Mouse (Mus musculus) ES-E14 (cell line): ENCODE data around the gene Gnb5. TPM values are rescaled to one million over a fixed set of nuclear protein-coding genes. Genes with fewer than 3 reads are reported as not detected.

ENCODE experiments used
- DNase-seq: peaks from one replicate; pipeline ENCODE4 v3.0.0-alpha.2; 2013; ENCODE audit warnings: low read depth, low spot score
- H3K27ac ChIP-seq: 2 replicates; pipeline ENCODE4 v1.5.1; 2012; ENCODE audit warnings: low read depth, mild to moderate bottlenecking, low read length, moderate library complexity, mixed read lengths; ENCODE audit not compliant: poor library complexity, insufficient read depth, severe bottlenecking
- H3K36me3 ChIP-seq: 2 replicates; pipeline ENCODE4 v1.6.1; 2012; ENCODE audit warnings: mild to moderate bottlenecking, low read length, moderate library complexity, mixed read lengths; ENCODE audit not compliant: control insufficient read depth, poor library complexity, insufficient read depth, severe bottlenecking
- H3K4me1 ChIP-seq, 2 experiments: fragments of 150-350 bp in 1 of 2; sonication (generic) in 1 of 2; 2 replicates each; pipeline ENCODE4 v1.6.1; 2012; ENCODE audit warnings: low read length in 2 of 2, mild to moderate bottlenecking in 1 of 2, mixed read lengths in 1 of 2; ENCODE audit not compliant: control insufficient read depth in 2 of 2, insufficient read depth in 2 of 2, poor library complexity in 1 of 2
- H3K4me3 ChIP-seq, 2 experiments: fragments of 150-350 bp in 1 of 2; sonication (generic) in 1 of 2; 2 replicates each; pipeline ENCODE4 v1.5.1; 2012; ENCODE audit warnings: low read length in 2 of 2, low read depth in 1 of 2, mild to moderate bottlenecking in 1 of 2, mixed read lengths in 1 of 2; ENCODE audit not compliant: insufficient read depth in 1 of 2, poor library complexity in 1 of 2, severe bottlenecking in 1 of 2
- H3K9ac ChIP-seq: 2 replicates; pipeline ENCODE4 v1.6.1; 2012; ENCODE audit warnings: low read depth, mild to moderate bottlenecking, low read length, mixed read lengths; ENCODE audit not compliant: poor library complexity, insufficient read depth, severe bottlenecking
- H3K9me3 ChIP-seq: fragments of 150-350 bp; sonication (generic); 2 replicates; pipeline ENCODE4 v1.6.1; 2012; ENCODE audit warnings: low read depth, mild to moderate bottlenecking, low read length; ENCODE audit not compliant: control insufficient read depth, insufficient read depth
- CHD2 ChIP-seq: IDR thresholded peaks from 2 replicates; pipeline ENCODE4 v1.6.1; 2014; ENCODE audit warnings: mild to moderate bottlenecking, low read depth, low read length, inconsistent platforms
- HCFC1 ChIP-seq: IDR thresholded peaks from 2 replicates; pipeline ENCODE4 v1.6.1; 2012; ENCODE audit warnings: low read length, inconsistent platforms, borderline replicate concordance; ENCODE audit not compliant: insufficient read depth
- MAFK ChIP-seq: IDR thresholded peaks from 2 replicates; pipeline ENCODE4 v1.6.1; 2014; ENCODE audit warnings: mild to moderate bottlenecking, low read depth, low read length, inconsistent platforms; ENCODE audit not compliant: insufficient read depth
- ZC3H11A ChIP-seq: IDR thresholded peaks from 2 replicates; pipeline ENCODE4 v1.6.1; 2012; ENCODE audit warnings: low read depth, mild to moderate bottlenecking, inconsistent platforms, low read length, borderline replicate concordance
- ZNF384 ChIP-seq: IDR thresholded peaks from 2 replicates; pipeline ENCODE4 v1.6.1; 2012; ENCODE audit warnings: low read depth, low read length, inconsistent platforms
- in situ Hi-C, 2 experiments: fragments of 600-800 bp; cut with MboI; formaldehyde crosslinking; loops; one replicate each; pipeline ENCODE4 v1.15.1; 2025; ENCODE audit warnings: low sequenced_read_pairs in 2 of 2, inconsistent platforms in 1 of 2; ENCODE audit not compliant: unreplicated experiment in 2 of 2
- total RNA-seq: library from RNA; depleted of rRNA; stranded (reverse); fragments of 300-350 nt; gene quantifications from 2 replicates; pipeline ENCODE4 v1.2.3, GENCODE M21; 2012

Gene Gnb5
- total RNA-seq, 1 experiment: 5.7 TPM

DNA sequence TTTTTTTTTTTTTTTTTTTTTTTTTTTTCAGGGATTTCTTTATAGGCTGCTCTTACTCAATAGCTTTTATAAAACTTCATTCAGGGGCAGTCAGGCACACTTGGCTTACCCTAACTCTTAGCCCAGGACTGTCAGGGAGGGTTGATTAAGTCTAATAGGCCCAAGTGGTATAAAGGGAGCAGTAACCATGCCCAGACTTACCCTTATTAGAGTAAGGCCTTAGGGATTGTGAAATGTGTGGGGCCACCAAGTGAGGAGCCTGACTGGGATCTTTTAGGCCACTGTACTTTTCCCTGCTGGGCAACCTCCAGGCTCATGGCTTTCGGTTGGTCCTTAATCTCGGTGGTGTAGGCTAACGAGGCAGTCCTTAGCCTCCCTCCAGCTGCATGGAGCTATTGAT is 42.6 kb downstream of the Gnb5 start:
- H3K9me3 ChIP-seq: no peaks in the 10 kb centered on the region

GRCm38 (mm10) chr9:75353094-75353493 is 47.0 kb downstream of the Gnb5 start:
- Histone ChIP-seq H3K27ac (peak overlapping the region; percentile 14; the same call in 1 of the 2 replicates), H3K36me3 (no peaks in the 10 kb centered on the region), H3K4me1 (peaks cover 6 to 18% of the 10 kb centered on the region in 2 experiments; a peak in 3 of 4 replicates), H3K9me3 (no peaks in the 10 kb centered on the region), H3K9ac (peak overlapping the region; percentile 17; the same call in 1 of the 2 replicates), H3K4me3 (no peak overlapping the region)
- in situ Hi-C loops: no loop called here
- TF ChIP-seq CHD2 (no peak), ZNF384 (no peak), ZC3H11A (no peak), HCFC1 (no peak), MAFK (no peak)
- DNase-seq: no peak

More for the DNA sequence above, 42.6 kb downstream of the Gnb5 start:
- TF ChIP-seq MAFK: no peak
- TF ChIP-seq HCFC1: no peak
- TF ChIP-seq ZC3H11A: no peak
- no peak; the same call in none of the 2 replicates for TF ChIP-seq ZNF384
- TF ChIP-seq CHD2: no peak
- H3K9ac ChIP-seq: no peak overlapping the region
- peaks cover 3% of the 10 kb centered on the region; the same call in 1 of the 2 replicates for H3K36me3 ChIP-seq
- H3K27ac ChIP-seq: no peak overlapping the region
- no peak for DNase-seq
- H3K4me3 ChIP-seq: no peak overlapping the region
- peaks cover 2 to 13% of the 10 kb centered on the region in 2 experiments; a peak in 2 of 4 replicates for H3K4me1 ChIP-seq
- in situ Hi-C loops: no loop called here

GRCm38 (mm10) chr9:75355783-75356182 is 49.7 kb downstream of the Gnb5 start:
- no peak for TF ChIP-seq ZNF384
- TF ChIP-seq ZC3H11A: no peak
- no peak for TF ChIP-seq HCFC1
- TF ChIP-seq CHD2: no peak
- no peak for TF ChIP-seq MAFK
- no peak for DNase-seq
- Histone ChIP-seq H3K27ac (no peak overlapping the region), H3K4me3 (no peak overlapping the region), H3K36me3 (no peaks in the 10 kb centered on the region), H3K4me1 (peaks cover 6 to 16% of the 10 kb centered on the region in 2 experiments; a peak in 3 of 4 replicates), H3K9me3 (no peaks in the 10 kb centered on the region), H3K9ac (no peak overlapping the region)
- in situ Hi-C loops: no loop called here

GRCm38 (mm10) chr9:75357087-75357654 is 51.1 kb downstream of the Gnb5 start:
- H3K36me3 ChIP-seq: no peaks in the 10 kb centered on the region
- H3K4me3 ChIP-seq: no peak overlapping the region
- in situ Hi-C loops: no loop called here
- no peak overlapping the region for H3K9ac ChIP-seq
- H3K4me1 ChIP-seq: peaks cover 6 to 18% of the 10 kb centered on the region in 2 experiments; a peak in 3 of 4 replicates
- H3K27ac ChIP-seq: no peak overlapping the region
- TF ChIP-seq HCFC1 (no peak), ZNF384 (no peak), ZC3H11A (no peak), CHD2 (no peak), MAFK (no peak)
- no peaks in the 10 kb centered on the region for H3K9me3 ChIP-seq
- DNase-seq: no peak

DNA sequence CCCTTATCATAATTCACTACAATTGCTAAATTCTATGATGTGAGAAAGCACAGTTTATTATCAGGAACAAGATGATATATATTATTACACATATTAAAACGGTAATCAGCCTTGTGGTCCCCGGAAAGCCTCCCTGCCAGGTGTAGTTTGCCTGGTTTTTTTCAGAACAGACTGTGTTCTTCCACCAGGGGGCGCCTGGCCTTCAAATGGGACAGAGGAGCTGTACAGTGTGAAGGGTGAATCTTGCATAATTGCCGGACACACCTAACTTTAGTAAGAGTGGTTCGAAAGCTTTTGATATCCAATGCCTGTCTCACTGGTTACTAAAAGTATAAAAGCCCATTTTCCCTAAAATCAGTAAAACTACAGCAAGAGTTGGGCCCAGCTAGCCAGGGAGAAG is 55.6 kb downstream of the Gnb5 start:
- Histone ChIP-seq H3K9ac (no peak overlapping the region), H3K9me3 (no peaks in the 10 kb centered on the region), H3K4me3 (no peak overlapping the region), H3K4me1 (peaks cover 10 to 26% of the 10 kb centered on the region in 2 experiments; a peak in 3 of 4 replicates), H3K36me3 (no peaks in the 10 kb centered on the region), H3K27ac (no peak overlapping the region)
- DNase-seq: peak; percentile 66
- TF ChIP-seq ZNF384 (peak; percentile 73; the same call in 1 of the 2 replicates), ZC3H11A (peak; percentile 41; the same call in 1 of the 2 replicates), MAFK (no peak)
- in situ Hi-C loops: no loop called here
